Mouse (Mus musculus) kidney, adult 2 months (tissue): ENCODE measurements at regions not wholly inside any gene's neighbourhood (a gene's known extent, or its start where the extent isn't known, plus 50 kb on each side); places are given as distances from the start of the nearest gene placed in this dataset.
"Not testable (repeated sequence)": the region's sequence is repeated elsewhere in the genome, so short reads cannot be mapped to it uniquely, and the experiment has no call there.

Source experiments
- DNase-seq: peaks from one replicate; pipeline ENCODE4 v3.0.0; 2021
- H3K27ac ChIP-seq: fragments of 200-500 bp; 2 replicates; pipeline ENCODE4 v1.5.1; 2012; ENCODE audit warnings: low read depth, low read length, control low read depth, inconsistent platforms; ENCODE audit not compliant: insufficient read depth
- H3K27me3 ChIP-seq: fragments of 200-500 bp; replicated peaks from 2 replicates; pipeline ENCODE4 v1.6.1; 2012; ENCODE audit warnings: mild to moderate bottlenecking, moderate library complexity, low read length, inconsistent platforms; ENCODE audit not compliant: control insufficient read depth, insufficient read depth
- H3K36me3 ChIP-seq: fragments of 200-500 bp; 2 replicates; pipeline ENCODE4 v1.6.1; 2012; ENCODE audit warnings: mild to moderate bottlenecking, moderate library complexity, low read length, inconsistent platforms; ENCODE audit not compliant: control insufficient read depth, insufficient read depth
- H3K4me1 ChIP-seq: fragments of 200-500 bp; 2 replicates; pipeline ENCODE4 v1.6.1; 2011; ENCODE audit warnings: low read length; ENCODE audit not compliant: control insufficient read depth, insufficient read depth
- H3K4me3 ChIP-seq: fragments of 200-500 bp; 2 replicates; pipeline ENCODE4 v1.5.1; 2011; ENCODE audit warnings: mild to moderate bottlenecking, low read depth, low read length, control low read depth; ENCODE audit not compliant: insufficient read depth
- CTCF ChIP-seq: fragments of 200-500 bp; conservative IDR thresholded peaks from 2 replicates; pipeline ENCODE4 v1.5.1; 2011; ENCODE audit warnings: low read depth, mild to moderate bottlenecking, control low read depth, low read length, moderate library complexity, mixed read lengths; ENCODE audit not compliant: insufficient read depth, insufficient read length
- POLR2A ChIP-seq: fragments of 200-500 bp; IDR thresholded peaks from one replicate; pipeline ENCODE4 v1.6.1; 2011; ENCODE audit warnings: low read depth, low read length, control low read depth
- WGBS: fragments of 180-500 bp; shearing (Covaris S2); methylation state at CpG from one replicate; pipeline ENCODE4 v1.1.7; 2018; 5-methylcytosine and 5-hydroxymethylcytosine counted together

DNA sequence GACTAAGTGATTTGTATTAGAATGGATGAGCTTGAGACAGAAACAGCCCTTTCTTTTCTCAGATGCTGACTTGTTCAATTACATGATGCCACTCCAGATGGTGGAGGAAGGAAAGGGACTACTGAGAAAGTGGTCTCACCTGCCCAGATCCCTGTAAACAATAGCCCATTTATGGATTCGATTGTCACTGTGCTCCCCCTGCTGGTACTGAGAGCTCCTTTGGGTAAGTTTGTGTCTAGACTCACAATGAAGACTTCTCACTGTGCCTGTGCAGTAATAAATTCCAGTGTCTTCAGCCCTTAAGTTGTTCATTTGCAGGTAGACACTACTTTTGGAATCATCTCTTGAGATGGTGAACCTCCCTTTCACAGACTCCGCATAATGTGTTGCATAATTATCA, 847.7 kb downstream of the Adam6a start:
- no peaks in the 10 kb centered on the region for H3K36me3 ChIP-seq
- no peak for TF ChIP-seq CTCF
- no peak for TF ChIP-seq POLR2A
- DNase-seq = no peak
- H3K4me1 ChIP-seq = no peaks in the 10 kb centered on the region
- H3K4me3 ChIP-seq = no peak overlapping the region
- no peak overlapping the region for H3K27ac ChIP-seq
- H3K27me3 ChIP-seq = no peaks in the 10 kb centered on the region
- WGBS = 74% methylated on average over 2 of the region's 2 CpGs

- DNase-seq = no peak
- H3K36me3 ChIP-seq = no peaks in the 10 kb centered on the region
- no peak overlapping the region for H3K27ac ChIP-seq
- WGBS = 53% methylated on average over 2 of the region's 2 CpGs
- TF ChIP-seq POLR2A (no peak), CTCF (no peak)
- H3K4me3 ChIP-seq = no peak overlapping the region
- no peaks in the 10 kb centered on the region for H3K4me1 ChIP-seq
- no peaks in the 10 kb centered on the region for H3K27me3 ChIP-seq
Measured at GRCm38 (mm10) chr12:114406206-114406605, 862.5 kb downstream of the Adam6a start.

GRCm38 (mm10) chr12:114434529-114434928, 890.8 kb downstream of the Adam6a start:
- Histone ChIP-seq H3K4me3 (no peak overlapping the region), H3K27me3 (no peaks in the 10 kb centered on the region), H3K4me1 (no peaks in the 10 kb centered on the region), H3K36me3 (no peaks in the 10 kb centered on the region), H3K27ac (no peak overlapping the region)
- DNase-seq = no peak
- TF ChIP-seq POLR2A (no peak), CTCF (no peak)

- Histone ChIP-seq H3K36me3 (no peaks in the 10 kb centered on the region), H3K27me3 (no peaks in the 10 kb centered on the region), H3K27ac (no peak overlapping the region), H3K4me1 (no peaks in the 10 kb centered on the region), H3K4me3 (no peak overlapping the region)
- no peak for DNase-seq
- 75% methylated on average over 5 of the region's 5 CpGs for WGBS
- no peak for TF ChIP-seq POLR2A
- TF ChIP-seq CTCF = no peak
Measured at GRCm38 (mm10) chr12:114462037-114462436, 918.3 kb downstream of the Adam6a start.

- no peaks in the 10 kb centered on the region for H3K36me3 ChIP-seq
- H3K27ac ChIP-seq = no peak overlapping the region
- H3K4me3 ChIP-seq = no peak overlapping the region
- no peak for DNase-seq
- no peaks in the 10 kb centered on the region for H3K4me1 ChIP-seq
- H3K27me3 ChIP-seq = no peaks in the 10 kb centered on the region
- TF ChIP-seq CTCF (no peak), POLR2A (no peak)
Measured at GRCm38 (mm10) chr12:114462566-114462965, 918.9 kb downstream of the Adam6a start.

- Histone ChIP-seq H3K4me3 (no peak overlapping the region), H3K36me3 (no peaks in the 10 kb centered on the region), H3K27ac (no peak overlapping the region), H3K27me3 (no peaks in the 10 kb centered on the region), H3K4me1 (no peaks in the 10 kb centered on the region)
- 85% methylated on average over 2 of the region's 2 CpGs for WGBS
- DNase-seq = no peak
- TF ChIP-seq POLR2A (no peak), CTCF (no peak)
Measured at GRCm38 (mm10) chr12:114468857-114469256, 925.1 kb downstream of the Adam6a start.

- H3K27me3 ChIP-seq = not testable (repeated sequence)
Measured at GRCm38 (mm10) chr12:114472678-114473077, 929.0 kb downstream of the Adam6a start.

GRCm38 (mm10) chr12:114478741-114479140, 935.0 kb downstream of the Adam6a start:
- no peak for TF ChIP-seq POLR2A
- no peak for TF ChIP-seq CTCF
- H3K27me3 ChIP-seq = no peaks in the 10 kb centered on the region
- no peaks in the 10 kb centered on the region for H3K4me1 ChIP-seq
- DNase-seq = no peak
- H3K36me3 ChIP-seq = no peaks in the 10 kb centered on the region
- no peak overlapping the region for H3K4me3 ChIP-seq
- H3K27ac ChIP-seq = no peak overlapping the region
- 80% methylated on average over 3 of the region's 3 CpGs for WGBS

More at GRCm38 (mm10) chr12:114472678-114473077, 929.0 kb downstream of the Adam6a start:
- not testable (repeated sequence) for DNase-seq, H3K4me3 ChIP-seq, H3K36me3 ChIP-seq, H3K27ac ChIP-seq, H3K4me1 ChIP-seq

DNA sequence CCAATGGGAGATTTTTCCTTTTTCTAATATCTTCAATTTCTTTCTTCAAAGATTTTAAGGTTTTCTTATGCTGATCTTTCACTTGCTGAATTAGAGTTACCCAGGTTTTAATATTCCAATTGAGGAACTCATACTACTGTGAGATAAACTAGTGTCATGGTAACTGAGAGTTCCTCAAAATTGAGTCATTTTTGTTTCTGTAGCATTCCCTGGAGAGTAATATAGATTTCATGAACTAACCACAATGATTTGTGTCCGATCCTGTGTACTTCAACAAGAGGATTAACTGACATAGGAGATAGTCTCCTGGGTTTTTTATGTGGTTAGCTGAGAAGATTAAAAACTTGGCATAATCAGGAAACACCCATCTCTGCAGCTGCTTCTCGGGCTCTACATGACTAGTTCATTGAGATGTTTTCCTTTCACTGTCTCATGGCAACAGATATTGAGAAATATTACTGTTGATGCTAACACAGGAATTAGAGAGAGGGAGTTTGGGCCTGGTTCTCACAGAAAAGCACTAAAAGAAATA, 949.9 kb downstream of the Adam6a start:
- H3K27me3 ChIP-seq, DNase-seq, H3K27ac ChIP-seq, H3K36me3 ChIP-seq, H3K4me3 ChIP-seq, H3K4me1 ChIP-seq: not testable (repeated sequence)
- 57% methylated on average over 2 of the region's 2 CpGs for WGBS
